Mouse (Mus musculus): ENCODE data around the gene Sptb. TPM values are rescaled to one million over a fixed set of nuclear protein-coding genes. Genes with fewer than 3 reads are reported as not detected.

Gene Sptb
- polyA plus RNA-seq (2016; fragmentation: Nextera tagmentation; extraction: Ambion mirVana), result 13.4 and 13.5 TPM in 2 replicates

DNA sequence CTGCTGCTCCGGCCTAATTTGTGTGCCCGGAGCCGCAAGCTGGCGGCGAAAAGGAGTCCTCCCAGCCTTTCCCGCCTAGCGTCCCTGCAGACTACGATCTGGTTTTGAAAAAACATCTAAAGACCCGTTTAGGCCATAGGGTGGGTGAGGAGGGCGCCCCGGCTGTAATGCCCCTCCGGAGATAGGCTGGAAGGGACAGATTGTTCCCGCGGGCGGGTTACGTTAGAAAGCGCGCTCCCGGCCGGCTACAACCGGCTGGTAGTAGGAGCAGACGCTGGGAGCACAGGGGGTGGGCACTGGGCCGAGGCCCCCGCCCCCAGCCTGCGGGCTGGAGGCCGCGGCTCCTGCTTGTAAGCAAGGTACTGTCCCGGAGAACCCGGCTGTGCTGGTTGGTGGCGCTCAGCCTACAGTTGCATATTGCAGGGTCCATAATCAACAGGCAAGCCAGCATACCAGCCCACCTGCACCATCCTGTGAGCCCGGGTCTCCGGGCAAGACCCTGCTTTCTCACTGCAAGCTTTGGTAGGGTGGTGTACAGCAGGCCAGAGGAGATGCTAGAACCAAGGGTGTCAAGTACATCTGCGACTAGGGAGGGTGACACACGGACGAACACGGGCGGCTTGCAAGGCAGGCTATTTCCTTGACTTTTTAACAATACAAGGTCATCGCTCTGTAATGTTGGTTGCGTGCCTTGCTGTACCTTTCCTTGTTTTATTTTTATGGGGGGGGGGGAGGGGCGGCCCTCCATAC is at the start of gene Sptb:
Gene Sptb, minus strand, starts transcription at position 197 of the 750 bp plus-strand sequence.
- ATAC-seq (ENCODE audit: insufficient number of reproducible peaks, low FRiP score), result peak; percentile 72
- Histone ChIP-seq H3K4me3 (peak within 1 kb of the TSS; percentile 74), H3K4me1 (replicated peaks) (peaks cover 11% of the 10 kb centered on the region), H3K4me2 (peak within 1 kb of the TSS; percentile 92), H3K9ac (peak within 1 kb of the TSS; percentile 82), H3K36me3 (no peaks in the 10 kb centered on the region), H3K27me3 (replicated peaks) (peaks cover 27% of the 10 kb centered on the region), H3K27ac (ENCODE audit: poor library complexity, severe bottlenecking) (peak within 1 kb of the TSS; percentile 67), H3K9me3 (replicated peaks) (no peaks in the 10 kb centered on the region)
- under 1% methylated on average over 40 of the region's 40 CpGs for WGBS

DNA sequence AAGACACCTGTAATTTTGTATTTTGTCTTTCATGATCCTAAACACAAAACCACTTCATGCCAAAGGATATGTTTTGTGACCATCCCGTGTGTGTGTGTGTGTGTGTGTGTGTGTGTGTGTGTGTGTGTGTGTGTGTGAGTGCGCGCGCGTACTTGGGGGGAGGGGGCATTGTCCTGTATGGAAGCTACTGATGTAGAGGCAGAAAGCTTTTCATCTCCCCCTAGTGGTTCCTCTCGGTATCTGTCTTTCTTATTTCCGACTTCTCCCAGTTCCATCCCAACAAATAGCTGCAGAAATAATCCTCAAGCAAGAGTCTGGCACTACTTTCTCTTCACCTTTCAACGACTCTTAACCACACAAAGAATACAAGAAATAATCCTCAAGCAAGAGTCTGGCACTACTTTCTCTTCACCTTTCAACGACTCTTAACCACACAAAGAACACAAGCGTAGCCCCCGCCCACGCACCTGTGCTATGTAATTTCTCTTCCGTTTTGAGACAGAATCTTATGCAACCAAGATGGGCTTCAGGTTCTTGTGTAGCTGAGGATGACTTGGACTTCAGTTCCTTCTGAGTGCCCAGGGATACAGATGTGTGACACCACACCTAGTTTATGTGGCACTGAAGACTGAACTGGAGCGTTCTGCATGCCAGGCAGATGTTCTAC is 42.4 kb upstream of the Sptb start:
- ATAC-seq (ENCODE audit: insufficient number of reproducible peaks, low FRiP score), result no peak

DNA sequence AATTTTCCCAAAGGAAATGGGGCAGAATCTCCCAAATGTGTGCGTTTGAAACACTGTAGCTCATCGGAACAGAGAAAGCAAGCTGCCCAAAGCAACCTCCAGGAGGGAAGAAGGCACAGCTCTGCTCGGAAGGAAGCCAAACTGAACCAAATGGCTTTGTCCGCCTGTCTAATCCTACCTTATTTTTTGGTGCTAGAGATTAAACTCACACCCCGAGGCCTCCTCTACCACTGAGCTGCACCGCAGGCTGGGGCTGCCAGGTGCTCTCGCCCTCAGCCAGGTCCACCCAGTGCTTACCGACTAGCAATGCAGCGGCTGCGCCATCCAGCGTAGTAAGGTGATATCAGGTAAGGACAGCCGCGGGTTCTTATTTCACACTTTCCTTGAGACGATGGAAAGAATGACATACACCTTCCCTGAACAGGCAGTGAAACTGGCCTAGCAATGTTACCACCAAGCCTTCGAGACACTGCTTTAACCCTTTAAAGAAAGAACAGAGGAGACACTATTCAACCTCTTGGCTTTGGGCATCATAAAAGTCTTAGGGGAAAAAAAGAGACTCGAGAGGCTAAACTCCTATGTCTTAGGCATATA is 40.6 kb upstream of the Sptb start:
- WGBS, result 73% methylated on average over 16 of the region's 16 CpGs

More for the DNA sequence above, 42.4 kb upstream of the Sptb start:
- H3K36me3 ChIP-seq, result no peaks in the 10 kb centered on the region
- H3K4me3 ChIP-seq, result no peak overlapping the region
- no peak overlapping the region for H3K9ac ChIP-seq
- WGBS, result 42% methylated on average over 14 of the region's 14 CpGs
- peaks cover 5% of the 10 kb centered on the region; the same call in 1 of the 2 replicates for H3K27me3 ChIP-seq (replicated peaks)
- no peak overlapping the region for H3K4me2 ChIP-seq
- no peaks in the 10 kb centered on the region for H3K4me1 ChIP-seq (replicated peaks)
- no peak overlapping the region for H3K27ac ChIP-seq (ENCODE audit: poor library complexity, severe bottlenecking)
- H3K9me3 ChIP-seq (replicated peaks), result no peaks in the 10 kb centered on the region

DNA sequence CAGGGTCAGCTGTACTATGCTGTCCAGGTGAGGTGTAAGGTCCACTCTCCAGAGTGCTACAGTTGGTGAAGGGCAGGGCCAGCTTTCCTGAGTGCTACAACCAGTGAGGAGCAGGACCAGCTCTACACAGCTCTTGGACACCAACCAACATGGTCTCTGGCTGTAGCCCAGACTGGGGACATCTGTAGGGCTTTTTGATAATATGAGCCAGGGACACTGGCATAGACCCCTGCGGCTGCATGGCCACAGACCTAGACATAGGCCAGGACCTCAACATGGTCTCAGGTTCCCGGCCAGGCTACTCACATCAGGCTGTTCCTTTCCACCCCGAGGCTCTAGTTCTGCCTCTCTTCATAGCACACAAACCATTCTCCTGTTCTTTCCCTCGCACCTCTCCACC is 17.6 kb upstream of the Sptb start:
- Histone ChIP-seq H3K4me1 (replicated peaks) (no peaks in the 10 kb centered on the region), H3K27ac (ENCODE audit: poor library complexity, severe bottlenecking) (no peak overlapping the region), H3K36me3 (no peaks in the 10 kb centered on the region), H3K4me2 (no peak overlapping the region), H3K4me3 (no peak overlapping the region), H3K27me3 (replicated peaks) (0 out of 2 replicates have a peak, but pooled peaks cover 4% of the 10 kb centered on the region), H3K9me3 (replicated peaks) (peaks cover 2% of the 10 kb centered on the region), H3K9ac (no peak overlapping the region)
- WGBS, result 82% methylated on average over 4 of the region's 4 CpGs
- ATAC-seq (ENCODE audit: insufficient number of reproducible peaks, low FRiP score), result no peak

More for the DNA sequence above, 40.6 kb upstream of the Sptb start:
- no peak for ATAC-seq (ENCODE audit: insufficient number of reproducible peaks, low FRiP score)
- no peaks in the 10 kb centered on the region for H3K9me3 ChIP-seq (replicated peaks)
- H3K9ac ChIP-seq, result no peak overlapping the region
- H3K4me2 ChIP-seq, result no peak overlapping the region
- H3K27me3 ChIP-seq (replicated peaks), result peaks cover 5% of the 10 kb centered on the region; the same call in 1 of the 2 replicates
- no peak overlapping the region for H3K4me3 ChIP-seq
- H3K36me3 ChIP-seq, result no peaks in the 10 kb centered on the region
- H3K27ac ChIP-seq (ENCODE audit: poor library complexity, severe bottlenecking), result no peak overlapping the region
- H3K4me1 ChIP-seq (replicated peaks), result no peaks in the 10 kb centered on the region

DNA sequence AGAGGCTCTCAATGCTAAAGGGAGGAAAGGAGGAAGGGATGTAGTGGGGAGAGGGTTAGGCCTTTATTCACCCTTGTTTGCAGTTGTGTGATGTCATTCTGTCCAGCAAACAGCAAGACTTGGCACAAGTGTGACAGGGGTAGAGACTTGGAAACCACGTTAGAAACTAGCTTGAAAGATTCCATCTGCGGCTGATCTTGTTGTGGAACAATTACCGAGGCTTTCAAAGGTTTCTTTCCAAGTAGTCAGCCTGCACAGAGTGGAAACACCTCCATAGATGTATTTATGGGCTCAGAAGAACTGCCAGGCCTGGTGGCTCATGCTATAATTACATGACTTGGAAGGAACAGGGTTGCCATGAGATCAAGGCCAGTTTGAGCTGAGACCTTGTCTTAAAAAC is 11.7 kb upstream of the Sptb start:
- ATAC-seq (ENCODE audit: insufficient number of reproducible peaks, low FRiP score), result no peak
- WGBS, result 72% methylated on average over 3 of the region's 3 CpGs

DNA sequence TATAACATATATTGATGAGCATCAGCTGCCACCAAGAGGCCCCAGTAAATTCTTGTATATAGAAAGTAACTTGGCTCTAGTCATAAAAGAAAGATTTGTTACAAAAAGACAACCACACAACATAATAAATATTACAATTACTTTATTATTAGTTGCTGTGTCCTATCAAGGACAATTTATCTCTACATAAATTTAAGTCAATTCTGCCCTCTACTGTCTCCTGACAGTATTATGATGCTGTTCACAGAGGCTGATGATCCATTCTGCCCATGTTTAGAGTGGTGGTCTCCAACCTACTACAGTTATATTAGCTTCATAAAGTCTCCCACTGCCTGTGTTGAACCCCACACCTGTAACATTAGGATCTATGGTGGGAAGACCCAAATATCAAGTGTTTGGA is 10.2 kb upstream of the Sptb start:
- H3K9me3 ChIP-seq (replicated peaks), result no peaks in the 10 kb centered on the region; the same call in 1 of the 2 replicates
- 0 out of 2 replicates have a peak, but pooled peaks cover 4% of the 10 kb centered on the region for H3K4me1 ChIP-seq (replicated peaks)
- no peak overlapping the region for H3K4me2 ChIP-seq
- H3K9ac ChIP-seq, result no peak overlapping the region
- no peak overlapping the region for H3K27ac ChIP-seq (ENCODE audit: poor library complexity, severe bottlenecking)
- no peak for ATAC-seq (ENCODE audit: insufficient number of reproducible peaks, low FRiP score)
- no peak overlapping the region for H3K4me3 ChIP-seq
- H3K27me3 ChIP-seq (replicated peaks), result no peaks in the 10 kb centered on the region
- no peaks in the 10 kb centered on the region for H3K36me3 ChIP-seq

More for the DNA sequence above, 11.7 kb upstream of the Sptb start:
- Histone ChIP-seq H3K4me3 (no peak overlapping the region), H3K9me3 (replicated peaks) (no peaks in the 10 kb centered on the region; the same call in 1 of the 2 replicates), H3K4me1 (replicated peaks) (0 out of 2 replicates have a peak, but pooled peaks cover 4% of the 10 kb centered on the region), H3K27ac (ENCODE audit: poor library complexity, severe bottlenecking) (no peak overlapping the region), H3K27me3 (replicated peaks) (no peaks in the 10 kb centered on the region), H3K9ac (no peak overlapping the region), H3K36me3 (no peaks in the 10 kb centered on the region), H3K4me2 (no peak overlapping the region)

DNA sequence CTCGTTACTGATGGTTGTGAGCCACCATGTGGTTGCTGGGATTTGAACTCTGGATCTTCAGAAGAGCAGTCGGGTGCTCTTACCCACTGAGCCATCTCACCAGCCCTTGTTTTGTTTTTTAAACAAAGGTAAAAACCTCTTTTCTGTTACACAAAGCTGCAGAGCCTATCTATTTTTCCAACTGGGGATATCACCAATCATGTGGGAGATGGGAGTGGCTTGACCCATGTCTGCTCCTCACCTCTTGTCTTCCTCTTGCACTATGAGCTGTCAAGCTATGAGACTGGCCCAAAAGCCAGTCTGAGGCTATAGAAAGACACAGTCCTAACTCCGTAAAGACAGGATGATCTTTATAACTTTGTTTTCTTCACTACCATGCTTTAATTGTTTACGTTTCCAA is 8.0 kb upstream of the Sptb start:
- Histone ChIP-seq H3K4me2 (no peak overlapping the region), H3K9me3 (replicated peaks) (no peaks in the 10 kb centered on the region), H3K4me1 (replicated peaks) (0 out of 2 replicates have a peak, but pooled peaks cover 4% of the 10 kb centered on the region), H3K36me3 (no peaks in the 10 kb centered on the region), H3K4me3 (no peak overlapping the region), H3K27me3 (replicated peaks) (0 out of 2 replicates have a peak, but pooled peaks cover 3% of the 10 kb centered on the region), H3K27ac (ENCODE audit: poor library complexity, severe bottlenecking) (no peak overlapping the region), H3K9ac (no peak overlapping the region)
- no peak for ATAC-seq (ENCODE audit: insufficient number of reproducible peaks, low FRiP score)
- WGBS, result 80% methylated on average over 4 of the region's 4 CpGs

DNA sequence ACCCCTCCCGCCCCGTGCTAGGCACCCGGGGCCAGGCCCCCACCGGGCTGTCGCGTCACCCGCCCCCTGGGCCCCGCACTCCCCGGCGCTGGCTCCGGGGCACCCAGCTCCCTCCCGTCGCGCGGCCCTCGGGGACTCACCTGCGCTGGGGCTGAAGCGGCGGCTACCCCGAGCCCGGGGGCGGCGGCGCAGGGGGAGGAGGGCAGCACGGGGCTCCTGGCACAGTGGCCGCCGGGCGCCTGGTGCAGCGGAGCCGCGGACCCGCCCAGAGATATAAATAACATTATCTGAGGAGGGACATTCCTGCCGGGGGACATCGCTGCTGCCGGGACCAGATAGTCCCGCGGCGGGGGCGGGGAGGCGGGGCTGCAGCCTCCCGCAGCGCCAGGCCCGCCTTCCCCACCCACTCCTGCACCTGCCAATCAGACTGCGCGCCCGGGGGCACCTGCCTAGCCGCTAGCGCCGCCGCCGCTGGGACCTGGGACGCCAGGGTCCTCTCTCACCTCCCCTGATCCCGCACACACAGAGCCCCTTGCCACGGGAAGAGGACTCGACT is 474 bp downstream of the Sptb start:
- H3K4me3 ChIP-seq, result peak overlapping the region; percentile 74
- H3K27me3 ChIP-seq (replicated peaks), result peaks cover 27% of the 10 kb centered on the region
- H3K4me2 ChIP-seq, result peak overlapping the region; percentile 92
- WGBS, result under 1% methylated on average over 51 of the region's 55 CpGs
- ATAC-seq (ENCODE audit: insufficient number of reproducible peaks, low FRiP score), result peak; percentile 94
- peak overlapping the region; percentile 67 for H3K27ac ChIP-seq (ENCODE audit: poor library complexity, severe bottlenecking)
- H3K36me3 ChIP-seq, result no peaks in the 10 kb centered on the region
- H3K9me3 ChIP-seq (replicated peaks), result no peaks in the 10 kb centered on the region
- H3K9ac ChIP-seq, result peak overlapping the region; percentile 82
- peaks cover 11% of the 10 kb centered on the region for H3K4me1 ChIP-seq (replicated peaks)

DNA sequence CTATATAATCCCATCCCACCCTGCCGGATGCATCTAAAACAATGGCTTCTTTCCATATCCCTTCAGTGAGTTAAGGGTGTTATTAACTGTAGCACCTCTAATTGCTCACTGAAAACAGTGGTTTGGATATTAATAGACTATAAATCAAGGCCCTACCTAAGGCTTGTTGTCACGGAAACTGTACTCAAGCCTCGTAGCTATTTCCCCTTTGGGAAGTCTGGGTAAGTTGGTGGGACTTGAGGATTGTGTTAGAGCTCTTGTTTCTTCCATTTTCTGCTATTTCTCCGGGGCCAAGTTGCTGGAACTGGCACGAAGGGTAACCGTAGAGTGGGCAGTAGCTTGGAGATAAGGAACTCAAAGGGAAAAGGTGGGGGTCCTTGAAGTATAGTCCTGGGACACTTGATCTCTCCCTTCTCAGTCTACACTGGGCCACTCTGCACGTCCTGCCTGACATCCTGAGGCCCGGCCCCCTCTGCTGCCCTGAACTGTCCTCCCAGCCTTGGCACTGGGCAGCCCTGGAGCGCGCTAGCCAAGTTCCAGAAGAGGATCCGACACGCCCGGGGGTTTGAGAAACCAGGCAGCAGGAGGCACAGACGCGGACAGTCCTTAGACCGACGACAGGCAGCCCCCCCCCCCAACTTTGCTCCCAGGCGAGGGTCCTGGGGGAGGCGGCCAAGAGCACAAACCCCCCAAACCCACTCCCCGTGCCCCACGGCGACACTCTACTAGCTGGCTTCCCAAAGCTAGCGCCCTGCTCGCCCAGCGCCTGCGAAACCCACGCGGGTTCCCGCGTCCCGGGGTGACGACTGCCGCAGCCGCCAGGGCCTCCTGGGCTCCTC is 1.2 kb downstream of the Sptb start:
- Histone ChIP-seq H3K4me3 (peak overlapping the region; percentile 74), H3K27ac (ENCODE audit: poor library complexity, severe bottlenecking) (peak overlapping the region; percentile 67), H3K4me1 (replicated peaks) (peaks cover 11% of the 10 kb centered on the region), H3K36me3 (no peaks in the 10 kb centered on the region), H3K9me3 (replicated peaks) (no peaks in the 10 kb centered on the region), H3K27me3 (replicated peaks) (peaks cover 27% of the 10 kb centered on the region), H3K9ac (peak overlapping the region; percentile 82), H3K4me2 (peak overlapping the region; percentile 92)
- ATAC-seq (ENCODE audit: insufficient number of reproducible peaks, low FRiP score), result peak; percentile 78
- 5% methylated on average over 32 of the region's 34 CpGs for WGBS

DNA sequence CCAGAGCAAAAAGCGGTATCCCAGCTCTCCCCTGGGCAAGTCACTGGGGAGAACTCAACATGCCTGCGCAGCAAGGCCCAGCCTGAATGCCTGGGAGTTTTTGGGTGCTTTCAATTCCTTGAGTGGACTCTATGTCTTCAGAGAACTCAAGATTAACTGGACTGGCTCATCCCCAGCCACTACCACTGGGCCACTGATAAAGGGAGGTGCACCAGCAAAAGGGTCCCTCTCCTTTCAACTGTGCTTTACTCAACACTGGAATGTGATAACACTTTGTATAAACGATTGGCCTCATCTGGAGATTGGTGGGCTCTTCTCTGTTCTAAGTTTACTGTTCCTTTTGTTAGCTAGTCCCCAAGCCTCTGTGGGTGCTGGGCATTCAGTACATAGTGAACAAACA is 2.2 kb downstream of the Sptb start:
- peaks cover 11% of the 10 kb centered on the region for H3K4me1 ChIP-seq (replicated peaks)
- no peak overlapping the region for H3K9ac ChIP-seq
- peak overlapping the region; percentile 92 for H3K4me2 ChIP-seq
- H3K27me3 ChIP-seq (replicated peaks), result peaks cover 22% of the 10 kb centered on the region
- WGBS, result 58% methylated on average over 3 of the region's 3 CpGs
- peak overlapping the region; percentile 74 for H3K4me3 ChIP-seq
- no peaks in the 10 kb centered on the region for H3K9me3 ChIP-seq (replicated peaks)
- ATAC-seq (ENCODE audit: insufficient number of reproducible peaks, low FRiP score), result no peak
- no peak overlapping the region; the same call in 1 of the 2 replicates for H3K27ac ChIP-seq (ENCODE audit: poor library complexity, severe bottlenecking)
- no peaks in the 10 kb centered on the region for H3K36me3 ChIP-seq

Data from heart, embryonic 12.5 days (tissue).